Mouse (Mus musculus): ENCODE measurements around the gene Ift88. TPM values are rescaled to one million over a fixed set of nuclear protein-coding genes. Genes with fewer than 3 reads are reported as not detected.
A peak's percentile ranks its signal among the peaks of the same experiment; 100 is the strongest.

Gene Ift88
- polyA plus RNA-seq, 1 experiment from 2014 or later: 16.0 TPM

DNA sequence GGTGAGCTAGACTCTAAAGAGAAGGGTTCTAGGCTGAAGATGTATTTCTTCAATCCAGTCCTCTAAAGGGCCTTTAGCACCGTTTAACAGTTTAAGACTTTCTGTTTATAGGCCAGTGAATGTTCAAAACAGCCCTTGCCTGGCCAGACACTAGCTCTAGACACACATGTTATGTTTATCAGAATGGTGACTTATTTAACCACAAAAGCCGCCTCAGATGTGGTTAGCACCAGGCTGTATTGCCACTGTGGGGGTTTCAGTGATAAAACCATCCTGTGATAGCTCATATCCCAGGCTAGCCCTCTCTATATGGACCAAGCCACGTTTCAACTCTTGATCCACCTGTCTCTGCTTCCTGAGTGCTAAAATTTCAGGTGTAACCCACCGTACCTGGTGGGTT, 32.2 kb upstream of the Ift88 start:
- Histone ChIP-seq H3K9me3 (ENCODE audit: low read depth, low read length) (no peaks in the 10 kb centered on the region), H3K4me2 (no peak overlapping the region), H3K27me3 (ENCODE audit: insufficient read depth, low read length) (no peaks in the 10 kb centered on the region), H3K27ac (ENCODE audit: low read depth) (no peak overlapping the region), H3K4me1 (ENCODE audit: insufficient read depth) (no peaks in the 10 kb centered on the region), H3K36me3 (ENCODE audit: insufficient read depth) (no peaks in the 10 kb centered on the region), H3K9ac (no peak overlapping the region), H3K4me3 (ENCODE audit: low read depth, low read length) (no peak overlapping the region)
- ATAC-seq (ENCODE audit: insufficient read depth) (no peak), DNase-seq (no peak)
- TF ChIP-seq CTCF (IDR thresholded peaks at IDR 0.05; ENCODE audit: low read depth): no peak
- 63% methylated on average over 4 of the region's 4 CpGs for WGBS

DNA sequence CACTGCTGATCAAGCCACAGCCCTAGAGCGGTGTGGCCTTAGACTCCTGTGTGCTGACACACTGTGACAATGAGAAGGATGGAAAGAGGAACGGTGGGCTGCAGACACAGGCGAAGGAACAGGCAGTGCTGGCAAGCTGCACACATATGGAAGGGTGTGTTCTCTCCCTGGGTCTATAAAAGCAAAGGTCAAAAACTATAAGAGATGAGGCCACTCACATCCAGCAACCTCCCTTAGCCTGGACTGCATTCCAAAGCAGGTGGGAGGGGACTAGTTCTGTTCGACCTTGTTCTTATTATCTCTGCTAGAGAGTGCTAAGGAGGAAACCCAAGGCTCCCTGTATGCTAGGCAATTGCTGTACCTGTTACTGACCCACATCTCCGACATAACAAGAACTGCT, 31.6 kb upstream of the Ift88 start:
- H3K36me3 ChIP-seq (ENCODE audit: insufficient read depth): no peaks in the 10 kb centered on the region
- no peaks in the 10 kb centered on the region for H3K27me3 ChIP-seq (ENCODE audit: insufficient read depth, low read length)
- DNase-seq (no peak), ATAC-seq (ENCODE audit: insufficient read depth) (no peak)
- no peak overlapping the region for H3K27ac ChIP-seq (ENCODE audit: low read depth)
- no peaks in the 10 kb centered on the region for H3K4me1 ChIP-seq (ENCODE audit: insufficient read depth)
- no peak overlapping the region for H3K4me2 ChIP-seq
- no peaks in the 10 kb centered on the region for H3K9me3 ChIP-seq (ENCODE audit: low read depth, low read length)
- no peak overlapping the region for H3K4me3 ChIP-seq (ENCODE audit: low read depth, low read length)
- no peak for TF ChIP-seq CTCF (IDR thresholded peaks at IDR 0.05; ENCODE audit: low read depth)
- no peak overlapping the region for H3K9ac ChIP-seq
- WGBS: 54% methylated on average over 5 of the region's 5 CpGs

DNA sequence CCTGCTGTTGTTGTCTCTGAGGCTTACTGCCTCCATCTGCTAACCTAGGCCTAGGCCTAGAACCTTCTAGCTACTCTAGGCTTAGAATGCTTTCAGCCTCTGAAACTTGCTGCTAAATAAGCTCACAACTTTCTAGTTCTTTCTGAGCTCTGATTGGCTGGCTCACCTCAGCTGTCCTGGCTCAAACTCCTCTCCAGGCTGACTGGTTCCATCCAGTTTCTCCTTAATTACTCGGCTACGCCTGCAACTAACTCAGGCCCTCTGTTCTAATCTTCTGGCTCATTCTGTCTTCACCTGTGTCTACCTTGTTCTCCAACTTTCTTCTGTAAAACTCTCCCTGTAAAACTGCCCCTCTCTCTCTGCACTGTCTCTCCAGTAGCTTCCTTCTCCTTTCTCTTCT, 28.4 kb upstream of the Ift88 start:
- 63% methylated on average over 2 of the region's 2 CpGs for WGBS
- ATAC-seq (ENCODE audit: insufficient read depth) (no peak), DNase-seq (no peak)
- no peaks in the 10 kb centered on the region for H3K36me3 ChIP-seq (ENCODE audit: insufficient read depth)
- no peak overlapping the region for H3K4me2 ChIP-seq
- no peaks in the 10 kb centered on the region for H3K9me3 ChIP-seq (ENCODE audit: low read depth, low read length)
- no peaks in the 10 kb centered on the region for H3K27me3 ChIP-seq (ENCODE audit: insufficient read depth, low read length)
- H3K4me3 ChIP-seq (ENCODE audit: low read depth, low read length): no peak overlapping the region
- peaks cover 4% of the 10 kb centered on the region; the same call in 1 of the 2 replicates for H3K4me1 ChIP-seq (ENCODE audit: insufficient read depth)
- TF ChIP-seq CTCF (IDR thresholded peaks at IDR 0.05; ENCODE audit: low read depth): no peak
- no peak overlapping the region for H3K27ac ChIP-seq (ENCODE audit: low read depth)
- no peak overlapping the region for H3K9ac ChIP-seq

DNA sequence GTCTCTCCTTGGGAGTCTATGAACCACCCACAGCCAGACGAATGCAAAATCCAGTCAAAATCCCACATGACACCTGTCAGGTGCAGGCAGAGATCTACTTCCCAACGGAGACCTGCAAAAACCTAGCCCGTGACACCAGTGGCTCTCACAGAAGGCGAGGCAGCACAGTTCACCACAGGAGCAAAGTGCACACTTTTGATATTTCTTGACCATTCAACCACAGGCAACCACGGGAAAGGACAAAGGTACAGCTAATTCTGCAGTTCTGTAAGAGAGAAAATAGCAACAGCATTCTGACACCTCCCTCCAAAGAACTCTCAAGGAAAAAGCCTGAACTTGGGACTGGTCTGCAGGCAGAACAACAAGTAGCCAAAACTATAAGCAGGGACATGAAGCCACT, 26.6 kb upstream of the Ift88 start:
- no peaks in the 10 kb centered on the region for H3K36me3 ChIP-seq (ENCODE audit: insufficient read depth)
- no peaks in the 10 kb centered on the region for H3K27me3 ChIP-seq (ENCODE audit: insufficient read depth, low read length)
- no peak overlapping the region for H3K27ac ChIP-seq (ENCODE audit: low read depth)
- no peak overlapping the region for H3K4me3 ChIP-seq (ENCODE audit: low read depth, low read length)
- no peak for TF ChIP-seq CTCF (IDR thresholded peaks at IDR 0.05; ENCODE audit: low read depth)
- no peak overlapping the region for H3K4me2 ChIP-seq
- no peak overlapping the region for H3K9ac ChIP-seq
- no peak for ATAC-seq (ENCODE audit: insufficient read depth)
- peaks cover 4% of the 10 kb centered on the region; the same call in 1 of the 2 replicates for H3K4me1 ChIP-seq (ENCODE audit: insufficient read depth)
- no peaks in the 10 kb centered on the region for H3K9me3 ChIP-seq (ENCODE audit: low read depth, low read length)
- 77% methylated on average over 5 of the region's 5 CpGs for WGBS
- no peak for DNase-seq

DNA sequence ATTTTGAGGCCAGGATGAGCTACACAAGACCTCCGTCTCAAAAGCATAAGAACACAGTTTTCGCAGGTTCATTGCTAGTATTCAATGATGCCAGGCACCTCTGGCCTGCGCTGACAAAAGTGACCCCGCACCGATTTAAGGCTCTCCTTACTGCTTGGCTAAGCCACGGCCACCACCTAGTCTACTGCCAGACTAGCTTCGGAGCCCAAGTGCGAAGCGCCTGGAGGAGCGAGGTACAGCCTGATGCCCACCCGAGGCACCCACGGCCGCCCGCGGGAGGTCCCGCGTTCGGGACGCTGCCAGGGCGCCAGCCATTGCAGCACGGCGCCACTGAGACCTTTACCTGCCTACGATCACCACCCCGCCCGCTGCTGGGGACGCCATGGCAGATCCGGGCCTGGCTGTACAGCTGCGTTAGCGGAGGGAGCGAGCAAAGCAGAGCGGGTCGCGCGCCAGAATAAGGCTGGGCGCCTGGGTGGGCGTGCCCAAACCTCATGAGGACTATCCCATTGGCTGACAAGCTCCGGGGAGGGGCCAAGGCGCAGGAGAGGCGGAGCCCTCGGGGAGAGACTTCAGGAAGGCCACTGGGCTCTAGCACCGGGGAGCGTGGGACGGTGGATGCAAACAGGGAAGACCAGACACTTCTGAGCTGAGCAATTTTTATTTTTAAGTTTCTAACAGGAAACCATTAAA, 25.7 kb upstream of the Ift88 start, which contains the start of gene Cryl1:
Gene Cryl1, minus strand, starts transcription at position 465 of the 693 bp plus-strand sequence.
- ATAC-seq (ENCODE audit: insufficient read depth): peak; percentile 100
- Histone ChIP-seq H3K4me2 (peak within 1 kb of the TSS; percentile 86), H3K4me3 (ENCODE audit: low read depth, low read length) (peak within 1 kb of the TSS; percentile 59), H3K36me3 (ENCODE audit: insufficient read depth) (no peaks in the 10 kb centered on the region), H3K9me3 (ENCODE audit: low read depth, low read length) (no peaks in the 10 kb centered on the region), H3K27ac (ENCODE audit: low read depth) (peak within 1 kb of the TSS; percentile 80), H3K4me1 (ENCODE audit: insufficient read depth) (peaks cover 4% of the 10 kb centered on the region; the same call in 1 of the 2 replicates), H3K27me3 (ENCODE audit: insufficient read depth, low read length) (no peaks in the 10 kb centered on the region), H3K9ac (peak within 1 kb of the TSS; percentile 81)
- 3% methylated on average over 43 of the region's 43 CpGs for WGBS
- DNase-seq: peak; percentile 99
- no peak for TF ChIP-seq CTCF (IDR thresholded peaks at IDR 0.05; ENCODE audit: low read depth)

DNA sequence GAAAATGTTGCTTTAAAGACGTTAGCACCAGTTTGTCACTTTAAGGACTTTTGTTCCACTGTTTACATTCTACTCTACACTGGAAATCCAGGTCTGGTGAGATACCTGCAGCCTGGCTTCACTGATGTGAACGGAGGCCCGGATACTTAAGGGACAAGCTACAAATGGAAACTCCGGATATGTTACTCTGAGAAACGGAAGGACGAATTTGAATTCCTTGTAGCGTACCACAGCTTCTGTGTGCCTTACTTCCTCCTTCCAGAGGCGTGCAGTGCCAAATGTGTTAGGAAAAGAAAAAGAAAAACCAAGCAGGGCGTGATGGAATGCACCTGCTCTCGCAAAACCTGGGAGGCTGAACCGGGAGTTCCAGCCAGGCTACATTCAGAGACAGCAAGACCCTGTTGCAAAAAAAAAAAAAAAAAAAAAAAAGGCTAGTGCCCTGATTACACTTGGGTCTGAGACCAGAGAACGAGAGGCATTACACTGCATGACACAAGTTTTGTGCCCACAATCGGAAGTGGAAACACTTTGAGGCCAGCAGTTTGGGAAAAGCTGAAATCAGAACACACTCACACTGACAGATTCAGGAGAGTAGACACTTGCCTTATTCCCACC, 24.9 kb upstream of the Ift88 start:
- Histone ChIP-seq H3K9ac (peak overlapping the region; percentile 53), H3K4me3 (ENCODE audit: low read depth, low read length) (peak overlapping the region; percentile 59), H3K4me2 (peak overlapping the region; percentile 86), H3K27ac (ENCODE audit: low read depth) (peak overlapping the region; percentile 80), H3K27me3 (ENCODE audit: insufficient read depth, low read length) (no peaks in the 10 kb centered on the region), H3K36me3 (ENCODE audit: insufficient read depth) (no peaks in the 10 kb centered on the region), H3K4me1 (ENCODE audit: insufficient read depth) (peaks cover 4% of the 10 kb centered on the region; the same call in 1 of the 2 replicates), H3K9me3 (ENCODE audit: low read depth, low read length) (no peaks in the 10 kb centered on the region)
- no peak for TF ChIP-seq CTCF (IDR thresholded peaks at IDR 0.05; ENCODE audit: low read depth)
- ATAC-seq (ENCODE audit: insufficient read depth) (peak; percentile 65), DNase-seq (peak; percentile 67)
- WGBS: 7% methylated on average over 13 of the region's 13 CpGs

DNA sequence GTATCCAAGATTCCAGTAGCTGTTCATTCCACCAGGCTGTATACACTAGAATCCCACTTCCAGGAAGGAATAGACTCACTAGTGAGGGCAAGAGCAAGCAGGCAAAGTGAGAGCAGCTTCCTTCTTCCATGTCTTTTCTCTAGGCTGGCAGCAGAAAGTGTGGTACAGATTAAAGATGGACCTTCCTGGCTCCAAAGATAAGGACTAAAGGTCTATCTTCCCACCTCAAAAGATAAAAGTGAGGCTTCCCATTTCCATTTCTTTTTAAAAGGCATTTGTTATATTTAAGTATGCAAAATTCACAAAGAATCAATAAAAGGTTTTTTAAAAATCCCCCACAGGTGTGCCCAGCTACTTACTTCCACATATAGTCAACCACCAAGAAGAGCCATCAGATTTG, 21.0 kb upstream of the Ift88 start:
- Histone ChIP-seq H3K27me3 (ENCODE audit: insufficient read depth, low read length) (no peaks in the 10 kb centered on the region), H3K4me3 (ENCODE audit: low read depth, low read length) (no peak overlapping the region), H3K9ac (no peak overlapping the region), H3K9me3 (ENCODE audit: low read depth, low read length) (no peaks in the 10 kb centered on the region), H3K4me1 (ENCODE audit: insufficient read depth) (peaks cover 4% of the 10 kb centered on the region; the same call in 1 of the 2 replicates), H3K36me3 (ENCODE audit: insufficient read depth) (no peaks in the 10 kb centered on the region), H3K27ac (ENCODE audit: low read depth) (no peak overlapping the region), H3K4me2 (no peak overlapping the region)
- ATAC-seq (ENCODE audit: insufficient read depth) (no peak), DNase-seq (no peak)
- TF ChIP-seq CTCF (IDR thresholded peaks at IDR 0.05; ENCODE audit: low read depth): no peak

All from lung, embryonic 14.5 days (tissue).